Mouse (Mus musculus) Patski (cell line): ENCODE measurements around the gene Gm29554. TPM values are rescaled to one million over a fixed set of nuclear protein-coding genes. Genes with fewer than 3 reads are reported as not detected.
"Not testable (repeated sequence)": the region's sequence is repeated elsewhere in the genome, so short reads cannot be mapped to it uniquely, and the experiment has no call there.

Experiments used
- ATAC-seq: fragments of 100-300 bp; one replicate; pipeline ENCODE4 v1.8.0; 2021
- CTCF ChIA-PET: fragments of 350-600 bp; sonication (Branson Sonifier 250); formaldehyde crosslinking; loops from one replicate; lab custom pipeline; 2022; ENCODE audit warnings: inconsistent platforms; lab: Charles Lee
- POLR2A ChIA-PET: fragments of 350-600 bp; sonication (Branson Sonifier 250); formaldehyde crosslinking; loops from one replicate; lab custom pipeline; 2022; ENCODE audit warnings: antibody characterized with exemption, inconsistent platforms; lab: Charles Lee
- DNase-seq: peaks from one replicate; pipeline ENCODE4 v3.0.0-alpha.2; 2011; ENCODE audit warnings: low read depth, low spot score
- H3K27me3 ChIP-seq: fragments of 371-371 bp; one replicate; pipeline ENCODE4 v1.5.1; 2021
- in situ Hi-C: fragments of 300-500 bp; cut with MboI; formaldehyde crosslinking; loops from 3 replicates; pipeline ENCODE4 v1.11.1; 2018; ENCODE audit warnings: low pct_unique_long_range_greater_than_20kb, mixed read lengths
- polyA plus RNA-seq: library from polyadenylated mRNA; unstranded; gene quantifications from one replicate; pipeline ENCODE4 v1.2.3, GENCODE M21; 2021

Gene Gm29554
- not detected for polyA plus RNA-seq

DNA sequence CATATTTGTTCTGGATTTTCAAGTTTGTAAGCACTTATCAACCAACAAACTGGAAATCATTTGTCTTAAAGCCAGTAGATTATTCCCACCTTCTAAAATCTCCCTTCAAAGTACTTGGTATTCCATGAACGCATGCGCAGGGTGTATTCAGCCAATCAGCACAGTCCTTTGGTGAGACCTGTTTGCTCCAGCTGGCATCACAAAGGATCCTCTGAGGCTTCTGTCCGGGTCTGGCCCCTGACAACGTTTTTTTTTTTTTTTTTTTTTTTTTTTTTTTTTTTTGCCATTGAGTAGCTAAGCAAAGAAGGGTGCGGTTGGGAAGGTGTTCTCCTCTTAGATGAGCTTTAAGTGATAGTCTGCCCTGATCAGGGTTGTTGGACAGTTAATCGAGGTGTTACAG lies at the start of gene Gm29554:
Gene Gm29554, plus strand, starts transcription at position 301 of the 400 bp plus-strand sequence.
- POLR2A ChIA-PET, DNase-seq, H3K27me3 ChIP-seq, ATAC-seq, CTCF ChIA-PET, in situ Hi-C loops: not testable (repeated sequence)

Other genes starting within 250 kb of the Gm29554 start
- not detected for gene Gm20812, start 108.0 kb downstream of the Gm29554 start, polyA plus RNA-seq